Mouse (Mus musculus) ES-Bruce4 (cell line): ENCODE results near the gene Pank2.

Experiments
- EP300 ChIP-seq: IDR thresholded peaks from 2 replicates; pipeline ENCODE4 v1.6.1; 2011; ENCODE audit warnings: low read depth, low read length; ENCODE audit not compliant: insufficient read depth
- POLR2A ChIP-seq: IDR thresholded peaks from one replicate; pipeline ENCODE4 v1.8.1; 2011; ENCODE audit warnings: low read length; ENCODE audit not compliant: insufficient read depth

DNA sequence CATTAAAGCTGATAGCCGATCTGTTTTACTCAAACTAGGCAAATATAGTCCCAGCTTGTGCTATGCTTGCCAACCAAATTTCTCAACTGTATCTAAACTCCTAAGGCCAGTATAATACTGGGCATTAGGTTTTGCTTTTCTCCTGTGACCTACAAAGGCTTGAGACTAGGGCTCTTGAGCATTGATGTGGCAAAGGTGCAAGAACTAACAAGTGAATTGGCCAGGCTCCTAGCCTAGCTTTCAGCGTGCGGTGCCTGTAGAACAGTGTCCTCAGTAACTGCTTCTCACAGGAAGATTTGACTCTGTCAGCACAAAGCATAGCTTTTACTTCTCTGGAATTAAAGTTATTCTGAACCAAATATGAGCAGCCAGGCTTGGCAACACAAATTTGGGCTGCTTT lies 13.2 kb downstream of the Pank2 start:
- TF ChIP-seq POLR2A (no peak), EP300 (no peak)
